Mouse (Mus musculus): ENCODE measurements around the gene Gmip.

- no peak for TF ChIP-seq POLR2A (IDR thresholded peaks at IDR 0.05; ENCODE audit: insufficient read depth, low read depth, low read length)
- no peak for TF ChIP-seq CTCF (IDR thresholded peaks at IDR 0.05; ENCODE audit: insufficient read depth, low read depth, low read length)
These were observed 52.3 kb downstream of the Gmip start for GRCm38 (mm10) chr8:69860807-69861206.
